Mouse (Mus musculus) midbrain, embryonic 14.5 days (tissue): Measurements from ENCODE around the gene Stradb. TPM values are rescaled to one million over a fixed set of nuclear protein-coding genes. Genes with fewer than 3 reads are reported as not detected.

ENCODE experiments used
- ATAC-seq: fragments of 200-750 bp; cut with Nextera tagmentation; 2 replicates; pipeline ENCODE4 v1.8.0; 2017; ENCODE audit warnings: moderate number of reproducible peaks, moderate library complexity; ENCODE audit not compliant: low FRiP score, low TSS enrichment
- DNase-seq: peaks from one replicate; pipeline ENCODE4 v3.0.0-alpha.2; 2015
- H3K27ac ChIP-seq: fragments of 300-500 bp; sonication (generic); replicated peaks from 2 replicates; pipeline ENCODE4 v1.5.1; 2014; ENCODE audit warnings: mild to moderate bottlenecking, low read depth, low read length, moderate library complexity
- H3K27me3 ChIP-seq: fragments of 300-500 bp; sonication (generic); 2 replicates; pipeline ENCODE4 v1.6.1; 2014; ENCODE audit warnings: low read length, control low read depth, mixed read lengths; ENCODE audit not compliant: control insufficient read depth, insufficient read depth
- H3K36me3 ChIP-seq: fragments of 300-500 bp; sonication (generic); 2 replicates; pipeline ENCODE4 v1.6.1; 2014; ENCODE audit warnings: low read length, control low read depth; ENCODE audit not compliant: control insufficient read depth, insufficient read depth
- H3K4me1 ChIP-seq: fragments of 300-500 bp; sonication (generic); 2 replicates; pipeline ENCODE4 v1.6.1; 2014; ENCODE audit warnings: mild to moderate bottlenecking, antibody characterized with exemption, low read length, control low read depth; ENCODE audit not compliant: control insufficient read depth, insufficient read depth
- H3K4me2 ChIP-seq: fragments of 300-500 bp; sonication (generic); 2 replicates; pipeline ENCODE4 v1.6.1; 2014; ENCODE audit warnings: mild to moderate bottlenecking, low read length, moderate library complexity
- H3K4me3 ChIP-seq: fragments of 300-500 bp; sonication (generic); replicated peaks from 2 replicates; pipeline ENCODE4 v1.5.1; 2014; ENCODE audit warnings: low read depth, low read length
- H3K9ac ChIP-seq: fragments of 300-500 bp; sonication (generic); replicated peaks from 2 replicates; pipeline ENCODE4 v1.6.1; 2014; ENCODE audit warnings: mild to moderate bottlenecking, low read length, moderate library complexity
- H3K9me3 ChIP-seq: fragments of 300-500 bp; sonication (generic); 2 replicates; pipeline ENCODE4 v1.6.1; 2016; ENCODE audit warnings: low read length, control low read depth, mixed read lengths; ENCODE audit not compliant: control insufficient read depth
- WGBS: fragments of 180-500 bp; shearing (Covaris S2); extraction: QIAGEN DNeasy Blood & Tissue Kit; methylation state at CpG from one replicate; pipeline ENCODE4 v1.1.7; 2014; 5-methylcytosine and 5-hydroxymethylcytosine counted together
- polyA plus RNA-seq: library from polyadenylated mRNA; unstranded; fragments of >200 nt; fragmentation: Nextera tagmentation; extraction: Ambion mirVana; gene quantifications from 2 replicates; pipeline ENCODE4 v1.2.1, GENCODE M21; 2014

Gene Stradb
- polyA plus RNA-seq, 1 experiment from 2014 or later, result 101 TPM

GRCm38 (mm10) chr1:59037723-59038122, 64.4 kb downstream of the Stradb start:
- no peak overlapping the region for H3K4me2 ChIP-seq
- ATAC-seq (no peak), DNase-seq (no peak)
- no peaks in the 10 kb centered on the region for H3K36me3 ChIP-seq
- H3K4me1 ChIP-seq, result no peaks in the 10 kb centered on the region
- H3K27me3 ChIP-seq, result no peaks in the 10 kb centered on the region
- WGBS, result 73% methylated on average over 5 of the region's 5 CpGs
- no peaks in the 10 kb centered on the region for H3K9me3 ChIP-seq
- no peak overlapping the region for H3K9ac ChIP-seq
- no peak overlapping the region for H3K4me3 ChIP-seq
- H3K27ac ChIP-seq, result no peak overlapping the region

Other genes with a start within 250 kb of the Stradb start
- gene Casp8, start 178.1 kb upstream of the Stradb start, polyA plus RNA-seq, result 2.5 and 4.6 TPM in 2 replicates
- 15.4 and 18.2 TPM in 2 replicates for gene Trak2, start 92 bp upstream of the Stradb start, polyA plus RNA-seq
- 4.1 TPM in 1 of 2 replicates, not detected in the other for gene C2cd6, start 121.4 kb downstream of the Stradb start, polyA plus RNA-seq
- 24.3 and 48.2 TPM in 2 replicates for gene Tmem237, start 146.9 kb downstream of the Stradb start, polyA plus RNA-seq
- gene Mpp4, start 189.9 kb downstream of the Stradb start, polyA plus RNA-seq, result 0.89 and 1.4 TPM in 2 replicates